Mouse (Mus musculus) small intestine, adult 2 months (tissue): ENCODE measurements around the gene Pla1a. TPM values are rescaled to one million over a fixed set of nuclear protein-coding genes. Genes with fewer than 3 reads are reported as not detected.
"Not testable (repeated sequence)": the region's sequence is repeated elsewhere in the genome, so short reads cannot be mapped to it uniquely, and the experiment has no call there.

ENCODE experiments used
- H3K27ac ChIP-seq: fragments of 200-500 bp; 2 replicates; pipeline ENCODE4 v1.5.1; 2012; ENCODE audit warnings: low read depth, low read length, control low read depth, inconsistent platforms; ENCODE audit not compliant: insufficient read depth
- H3K27me3 ChIP-seq: fragments of 200-500 bp; 2 replicates; pipeline ENCODE4 v1.6.1; 2012; ENCODE audit warnings: mild to moderate bottlenecking, moderate library complexity, low read length, inconsistent platforms; ENCODE audit not compliant: control insufficient read depth, insufficient read depth
- H3K36me3 ChIP-seq: fragments of 200-500 bp; 2 replicates; pipeline ENCODE4 v1.6.1; 2012; ENCODE audit warnings: mild to moderate bottlenecking, low read length, control low read depth, inconsistent platforms; ENCODE audit not compliant: control insufficient read depth, insufficient read depth
- H3K4me1 ChIP-seq: fragments of 200-500 bp; 2 replicates; pipeline ENCODE4 v1.6.1; 2012; ENCODE audit warnings: low read length, inconsistent platforms, mixed read lengths; ENCODE audit not compliant: control insufficient read depth, insufficient read depth, insufficient read length
- H3K4me3 ChIP-seq: fragments of 200-500 bp; 2 replicates; pipeline ENCODE4 v1.5.1; 2012; ENCODE audit warnings: low read depth, mild to moderate bottlenecking, control low read depth, inconsistent platforms, low read length, moderate library complexity
- CTCF ChIP-seq: fragments of 200-500 bp; IDR thresholded peaks from 2 replicates; pipeline ENCODE4 v1.5.1; 2012; ENCODE audit warnings: low read depth, mild to moderate bottlenecking, control low read depth, inconsistent platforms, low read length, moderate library complexity, mixed read lengths; ENCODE audit not compliant: insufficient replicate concordance, insufficient read length; ENCODE audit errors: extremely low read depth
- POLR2A ChIP-seq: fragments of 200-500 bp; IDR thresholded peaks from 2 replicates; pipeline ENCODE4 v1.6.1; 2012; ENCODE audit warnings: low read depth, mild to moderate bottlenecking, control low read depth, inconsistent platforms, low read length, moderate library complexity
- WGBS: fragments of 180-500 bp; shearing (Covaris S2); methylation state at CpG from one replicate; pipeline ENCODE4 v1.1.7; 2018; 5-methylcytosine and 5-hydroxymethylcytosine counted together
- polyA plus RNA-seq: library from polyadenylated mRNA; depleted of rRNA; stranded (reverse); fragments of >200 nt; gene quantifications from 2 replicates; pipeline ENCODE4 v1.2.3, GENCODE M21; 2012; rRNA removed

Gene Pla1a
- polyA plus RNA-seq = 0.67 and 0.86 TPM in 2 replicates

DNA sequence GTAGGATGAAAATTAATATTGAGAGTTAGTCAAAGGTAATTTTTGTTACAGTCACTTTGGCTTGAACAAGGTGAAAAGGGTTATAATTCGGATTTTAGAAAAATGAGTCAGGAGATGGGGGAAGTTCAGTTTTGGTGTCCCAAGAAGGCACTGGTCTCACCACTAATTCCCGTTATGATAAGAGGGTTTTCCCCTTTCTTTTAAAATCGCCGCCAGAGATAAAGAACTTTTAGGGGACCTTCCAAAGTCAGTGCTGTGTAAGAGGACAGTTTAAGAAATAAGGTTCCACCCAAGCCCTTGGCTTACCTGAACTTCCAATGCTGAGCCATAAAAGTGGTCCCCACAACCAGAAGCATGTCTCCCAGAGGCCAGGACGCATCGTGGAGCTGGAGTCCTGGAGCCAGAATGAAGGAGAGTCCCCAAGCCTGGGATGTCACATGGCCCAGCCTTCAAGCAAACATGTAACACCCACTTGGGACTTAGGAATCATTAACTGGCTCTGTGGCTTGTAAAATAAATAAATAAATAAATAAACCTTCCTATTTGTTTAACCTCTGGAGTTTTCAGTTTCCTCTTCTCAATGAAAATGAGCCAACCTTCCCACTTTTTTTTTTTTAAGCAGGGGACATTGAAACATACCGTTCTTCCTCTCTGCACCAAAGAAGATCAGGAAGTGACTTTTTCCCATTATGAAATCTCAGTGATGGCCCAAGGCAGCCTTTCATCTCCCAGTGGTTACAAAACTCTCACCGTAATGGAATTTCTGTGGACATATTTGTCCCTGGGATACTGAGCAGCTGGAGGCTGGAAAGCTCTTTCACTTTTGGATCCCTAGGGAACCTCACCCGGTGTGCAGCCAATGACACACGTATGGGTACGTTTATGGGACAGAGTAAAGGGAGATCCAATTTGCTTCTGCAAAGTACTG lies at the start of gene Pla1a:
TSS of gene Pla1a (minus strand) at position 648 of the 928 bp plus-strand sequence.
- Histone ChIP-seq H3K36me3 (no peaks in the 10 kb centered on the region), H3K4me1 (peaks cover 3% of the 10 kb centered on the region; the same call in 1 of the 2 replicates), H3K4me3 (no peak within 1 kb of the TSS), H3K27ac (no peak within 1 kb of the TSS), H3K27me3 (no peaks in the 10 kb centered on the region)
- no peak for TF ChIP-seq POLR2A
- no peak for TF ChIP-seq CTCF
- 30% methylated on average over 11 of the region's 11 CpGs for WGBS

DNA sequence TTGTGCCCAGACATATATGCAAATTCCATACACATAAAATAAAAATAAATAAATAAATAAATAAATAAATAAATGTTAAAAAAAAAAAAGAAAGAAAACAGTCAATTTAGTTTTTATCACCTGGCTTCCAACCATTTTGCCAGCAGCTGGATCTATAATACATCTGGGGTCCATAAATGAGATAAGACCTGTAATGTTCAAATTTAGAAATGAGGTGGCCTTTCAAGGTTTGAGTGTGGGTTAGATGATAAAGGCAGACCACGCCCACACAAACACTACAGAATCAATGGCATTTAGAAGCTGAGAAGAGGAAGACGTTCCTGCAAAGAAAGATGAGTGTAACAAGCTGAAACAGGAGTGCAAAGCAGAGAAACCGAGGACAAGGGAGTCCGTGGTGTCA lies 48.4 kb upstream of the Pla1a start:
- TF ChIP-seq CTCF (no peak), POLR2A (no peak)
- Histone ChIP-seq H3K4me3 (no peak overlapping the region), H3K27me3 (no peaks in the 10 kb centered on the region), H3K27ac (no peak overlapping the region), H3K4me1 (peaks cover 7% of the 10 kb centered on the region; the same call in 1 of the 2 replicates), H3K36me3 (no peaks in the 10 kb centered on the region)
- 58% methylated on average over 4 of the region's 4 CpGs for WGBS

DNA sequence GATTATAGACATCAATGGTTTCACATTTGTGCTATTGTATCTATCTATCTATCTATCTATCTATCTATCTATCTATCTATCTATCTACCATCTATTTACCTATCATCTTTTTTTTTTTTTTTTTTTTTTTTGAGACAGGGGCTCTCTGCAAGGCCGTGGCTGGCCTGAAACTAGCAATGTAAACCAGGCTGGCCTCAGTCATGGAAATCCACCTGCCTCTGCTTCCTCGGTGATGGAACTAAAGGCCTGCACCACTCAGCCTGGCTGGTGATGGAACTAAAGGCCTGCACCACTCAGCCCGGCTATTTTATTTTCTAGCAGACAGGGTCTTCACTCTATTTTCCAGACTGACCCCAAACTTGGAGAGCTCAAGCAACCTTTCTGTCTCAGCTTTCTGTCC lies 45.4 kb upstream of the Pla1a start:
- Histone ChIP-seq H3K27me3 (no peaks in the 10 kb centered on the region), H3K4me1 (peaks cover 6% of the 10 kb centered on the region), H3K4me3 (no peak overlapping the region), H3K27ac (no peak overlapping the region), H3K36me3 (no peaks in the 10 kb centered on the region)
- TF ChIP-seq CTCF = no peak
- 91% methylated on average over 3 of the region's 3 CpGs for WGBS

GRCm38 (mm10) chr16:38477241-38477608 lies 44.3 kb upstream of the Pla1a start:
- WGBS = 47% methylated on average over 14 of the region's 14 CpGs
- H3K27ac ChIP-seq, H3K27me3 ChIP-seq, H3K4me1 ChIP-seq, H3K36me3 ChIP-seq: not testable (repeated sequence)
- H3K4me3 ChIP-seq = peak overlapping the region; percentile 66; the same call in 1 of the 2 replicates

DNA sequence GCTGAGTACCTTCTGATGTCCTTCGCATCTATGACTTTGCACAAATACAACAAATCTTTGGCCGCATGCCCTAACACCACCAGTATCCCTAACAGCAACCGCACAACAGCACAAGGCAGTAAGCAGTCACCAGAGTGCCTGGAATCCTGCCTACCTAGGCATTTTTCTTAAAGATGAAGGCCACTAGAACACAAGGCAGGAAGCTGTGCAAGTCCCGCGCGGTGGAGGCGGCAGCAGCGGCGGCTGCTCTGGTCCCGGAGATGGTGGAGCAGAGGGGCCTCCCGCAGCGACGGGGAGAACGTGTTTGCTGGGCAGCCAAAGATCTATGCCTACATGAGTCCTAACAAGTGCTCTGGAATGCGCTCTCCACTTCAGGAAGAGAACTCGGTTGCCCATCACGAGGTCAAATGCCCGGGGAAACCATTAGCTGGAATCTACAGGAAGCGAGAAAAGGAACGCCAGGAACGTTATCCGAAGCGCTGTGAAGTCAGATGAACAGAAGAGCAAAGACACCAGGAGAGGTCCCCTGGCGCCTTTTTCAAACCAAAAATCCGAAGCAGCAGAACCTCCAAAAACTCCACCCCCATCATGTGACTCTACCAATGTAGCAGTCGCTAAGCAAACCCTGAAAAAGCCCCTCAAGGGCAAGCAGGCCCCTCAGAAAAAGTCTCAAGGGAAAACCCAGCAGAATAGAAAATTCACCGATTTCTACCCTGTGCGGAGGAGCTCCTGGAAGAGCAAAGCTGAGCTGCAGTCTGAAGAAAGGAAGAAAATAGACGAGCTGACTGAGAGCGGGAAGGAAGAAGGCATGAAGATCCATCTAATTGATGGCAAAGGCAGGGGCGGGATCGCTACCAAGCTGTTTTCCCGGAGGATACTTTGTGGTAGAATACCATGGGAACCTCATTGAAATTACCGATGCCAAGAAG lies 43.6 kb upstream of the Pla1a start:
- Histone ChIP-seq H3K4me1 (peaks cover 3% of the 10 kb centered on the region), H3K4me3 (peak overlapping the region; percentile 66)

DNA sequence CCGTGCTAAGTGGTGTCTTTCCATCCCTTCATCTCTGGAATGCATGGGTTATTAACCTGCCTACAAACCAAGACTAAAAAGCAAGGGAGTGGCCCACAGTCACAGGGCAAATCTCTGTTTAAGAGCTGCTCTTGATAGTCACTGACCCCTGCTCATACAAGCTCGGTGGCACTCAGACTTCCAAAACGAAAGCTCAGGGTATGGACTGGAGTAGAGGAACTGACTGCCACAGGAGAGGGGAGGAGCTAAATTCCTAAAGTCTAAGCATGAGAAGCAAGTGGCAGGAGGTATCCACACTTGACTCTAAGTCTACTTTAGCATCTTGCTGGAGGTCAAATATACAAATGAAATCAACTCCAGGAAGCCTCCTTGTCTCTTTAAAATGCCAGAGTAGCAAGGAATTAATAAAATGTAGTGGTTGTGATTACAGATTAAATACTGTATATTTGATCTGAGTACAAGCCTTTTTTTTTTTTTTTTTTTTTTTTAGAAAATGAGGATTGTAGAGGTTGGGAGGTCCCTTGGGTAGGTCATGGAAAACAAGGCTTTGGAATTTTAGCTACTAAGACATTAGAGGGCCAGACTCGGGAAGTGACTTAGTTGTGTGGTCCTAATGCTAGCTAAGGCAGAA lies 42.9 kb upstream of the Pla1a start:
- H3K4me3 ChIP-seq = no peak overlapping the region
- 43% methylated on average over 4 of the region's 4 CpGs for WGBS
- H3K36me3 ChIP-seq = no peaks in the 10 kb centered on the region

More for the DNA sequence above, 43.6 kb upstream of the Pla1a start:
- H3K36me3 ChIP-seq = no peaks in the 10 kb centered on the region
- H3K27ac ChIP-seq = no peak overlapping the region
- no peak for TF ChIP-seq CTCF
- TF ChIP-seq POLR2A = no peak
- no peaks in the 10 kb centered on the region for H3K27me3 ChIP-seq
- 10% methylated on average over 34 of the region's 34 CpGs for WGBS

More for the DNA sequence above, 42.9 kb upstream of the Pla1a start:
- no peak for TF ChIP-seq CTCF
- Histone ChIP-seq H3K27me3 (no peaks in the 10 kb centered on the region), H3K27ac (no peak overlapping the region), H3K4me1 (peaks cover 3% of the 10 kb centered on the region)
